20 mouse cellular contexts compared by ENCODE assay signal in genomic region chr14:38775291-38776116, GRCm38 (mm10).
"Had no signal": no experiment of that assay in that cellular context is flagged by ENCODE, and none has a peak within 500 bp of the region (broad histone marks: within the 10 kb centered on the region; RNA-seq: fewer than 3 reads in every experiment).

No protein-coding gene starts in this region.

- H3K36me3 ChIP-seq: kidney, embryonic 15.5 days; limb, embryonic 10.5 days; limb, embryonic 13.5 days; liver, embryonic 12.5 days; liver, embryonic 15.5 days; lung, embryonic 15.5 days; midbrain, embryonic 10.5 days had no signal

- H3K4me2 ChIP-seq: kidney, embryonic 15.5 days; limb, embryonic 13.5 days; liver, embryonic 12.5 days; liver, embryonic 15.5 days; lung, embryonic 15.5 days had no signal

- H3K27ac ChIP-seq: kidney, embryonic 15.5 days; left cerebral cortex, adult 2 months; limb, embryonic 10.5 days; limb, embryonic 13.5 days; liver, embryonic 12.5 days; liver, embryonic 15.5 days; lung, embryonic 15.5 days; midbrain, embryonic 10.5 days had no signal

- ATAC-seq: liver, embryonic 12.5 days; midbrain, embryonic 16.5 days had no signal

- H3K9me3 ChIP-seq: kidney, embryonic 15.5 days; limb, embryonic 10.5 days; limb, embryonic 13.5 days; liver, embryonic 15.5 days; lung, embryonic 15.5 days; megakaryocyte, embryonic 14.5 days; midbrain, embryonic 10.5 days had no signal

- H3K4me3 ChIP-seq: kidney, embryonic 15.5 days; left cerebral cortex, adult 2 months; limb, embryonic 10.5 days; limb, embryonic 13.5 days; liver, embryonic 12.5 days; liver, embryonic 15.5 days; lung, embryonic 15.5 days; megakaryocyte, embryonic 14.5 days; midbrain, embryonic 10.5 days had no signal

- DNase-seq: kidney, adult 8-10 months; kidney, postnatal 10 days; kidney, postnatal 36 days; layer of hippocampus, postnatal 36 days; liver; lung, adult 18-20 months; lung, postnatal 10 days; lung, postnatal 36 days; thymus, adult 18-20 months; thymus, postnatal 36 days had no signal

- H3K27me3 ChIP-seq: kidney, embryonic 15.5 days; limb, embryonic 13.5 days; liver, embryonic 12.5 days; liver, embryonic 15.5 days; lung, embryonic 15.5 days; megakaryocyte, embryonic 14.5 days had no signal

- H3K4me1 ChIP-seq: kidney, embryonic 15.5 days; limb, embryonic 10.5 days; limb, embryonic 13.5 days; liver, embryonic 12.5 days; liver, embryonic 15.5 days; lung, embryonic 15.5 days; megakaryocyte, embryonic 14.5 days; midbrain, embryonic 10.5 days had no signal

- H3K9ac ChIP-seq: kidney, embryonic 15.5 days; limb, embryonic 13.5 days; liver, embryonic 12.5 days; liver, embryonic 15.5 days; lung, embryonic 15.5 days had no signal
